Mouse (Mus musculus): Measurements from ENCODE around the gene Prkar1b. TPM values are rescaled to one million over a fixed set of nuclear protein-coding genes. Genes with fewer than 3 reads are reported as not detected.
A peak's percentile ranks its signal among the peaks of the same experiment; 100 is the strongest.

Gene Prkar1b
- total and polyA plus RNA-seq, 2 experiments from 2014 or later = 397 to 415 TPM

DNA sequence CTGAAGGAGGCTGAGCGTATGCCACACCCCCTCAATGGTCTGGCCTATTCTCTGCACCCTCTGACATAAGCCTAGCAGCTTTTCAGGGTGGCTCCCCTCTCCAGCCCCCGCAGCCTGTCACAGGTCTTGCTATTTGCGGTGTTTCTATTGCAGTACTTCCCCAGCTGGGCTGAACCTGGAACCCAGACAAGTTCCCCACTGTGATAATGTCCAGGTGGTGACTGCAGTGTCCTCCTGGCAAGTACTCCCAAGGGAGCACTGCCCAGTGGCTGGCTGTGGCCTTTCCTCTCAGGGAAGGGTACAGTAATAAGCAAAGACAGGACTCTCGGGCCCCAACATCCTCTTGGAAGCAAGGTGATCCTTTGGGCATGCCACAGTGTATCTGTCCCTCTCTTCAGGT lies 66.0 kb downstream of the Prkar1b start:
- no peak overlapping the region for H3K4me3 ChIP-seq (ENCODE audit: low read depth, low read length)
- DNase-seq (ENCODE audit: low spot score) (no peak), ATAC-seq (ENCODE audit: low FRiP score) (no peak)
- TF ChIP-seq CTCF (IDR thresholded peaks at IDR 0.05) = no peak
- H3K4me2 ChIP-seq (ENCODE audit: low read depth, low read length, poor library complexity, severe bottlenecking) = no peak overlapping the region
- 80% methylated on average over 4 of the region's 4 CpGs for WGBS
- H3K27me3 ChIP-seq (ENCODE audit: insufficient read depth, low read length) = no peaks in the 10 kb centered on the region
- no peaks in the 10 kb centered on the region for H3K9me3 ChIP-seq (ENCODE audit: low read length)
- H3K36me3 ChIP-seq (ENCODE audit: insufficient read depth, low read length) = peaks cover 26% of the 10 kb centered on the region
- no peak overlapping the region for H3K9ac ChIP-seq (replicated peaks; ENCODE audit: low read length, poor library complexity, severe bottlenecking)
- H3K27ac ChIP-seq (ENCODE audit: low read depth, low read length) = no peak overlapping the region
- no peaks in the 10 kb centered on the region for H3K4me1 ChIP-seq (ENCODE audit: insufficient read depth, low read length)

DNA sequence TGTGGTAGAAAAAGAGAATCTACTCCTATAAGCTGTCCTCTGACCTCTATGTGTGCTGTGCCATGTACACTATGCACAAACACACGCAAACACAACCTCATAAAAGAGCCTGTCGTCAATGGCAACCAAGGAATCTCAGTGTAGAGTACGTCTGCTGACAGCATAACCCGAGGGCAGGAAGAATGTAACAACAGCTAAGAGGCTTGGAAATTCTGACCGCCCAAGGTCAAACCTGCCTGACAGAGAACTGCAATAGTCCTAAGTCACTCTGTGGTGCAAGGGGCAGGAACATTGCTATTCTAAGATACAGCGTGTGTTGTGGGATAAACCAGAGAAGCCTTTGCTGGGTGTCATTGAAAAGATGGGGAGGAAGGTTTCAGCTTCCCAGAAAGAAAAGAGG lies 68.4 kb downstream of the Prkar1b start:
- H3K27ac ChIP-seq (ENCODE audit: low read depth, low read length) = no peak overlapping the region
- ATAC-seq (ENCODE audit: low FRiP score) (no peak), DNase-seq (ENCODE audit: low spot score) (no peak)
- H3K27me3 ChIP-seq (ENCODE audit: insufficient read depth, low read length) = no peaks in the 10 kb centered on the region
- WGBS = 46% methylated on average over 6 of the region's 6 CpGs
- H3K36me3 ChIP-seq (ENCODE audit: insufficient read depth, low read length) = peaks cover 22% of the 10 kb centered on the region
- no peak overlapping the region for H3K4me2 ChIP-seq (ENCODE audit: low read depth, low read length, poor library complexity, severe bottlenecking)
- H3K4me3 ChIP-seq (ENCODE audit: low read depth, low read length) = no peak overlapping the region
- H3K4me1 ChIP-seq (ENCODE audit: insufficient read depth, low read length) = no peaks in the 10 kb centered on the region
- no peaks in the 10 kb centered on the region for H3K9me3 ChIP-seq (ENCODE audit: low read length)
- TF ChIP-seq CTCF (IDR thresholded peaks at IDR 0.05) = no peak
- no peak overlapping the region for H3K9ac ChIP-seq (replicated peaks; ENCODE audit: low read length, poor library complexity, severe bottlenecking)

DNA sequence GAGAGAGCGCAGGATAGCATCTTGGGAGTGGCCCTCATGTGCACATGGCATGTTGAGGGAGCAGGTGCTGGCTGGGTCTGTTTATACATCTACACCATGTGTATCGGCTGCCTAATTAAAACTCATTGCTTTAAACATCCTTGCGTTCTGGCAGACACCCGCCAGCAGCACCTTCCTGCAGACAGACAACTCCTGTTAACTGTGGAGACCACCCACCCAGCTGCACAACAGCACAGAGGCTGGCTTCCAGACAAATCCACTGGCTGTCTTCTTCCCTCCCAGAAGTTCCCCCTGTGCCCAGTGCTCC lies 71.7 kb downstream of the Prkar1b start:
- peak; percentile 44 for DNase-seq (ENCODE audit: low spot score)

DNA sequence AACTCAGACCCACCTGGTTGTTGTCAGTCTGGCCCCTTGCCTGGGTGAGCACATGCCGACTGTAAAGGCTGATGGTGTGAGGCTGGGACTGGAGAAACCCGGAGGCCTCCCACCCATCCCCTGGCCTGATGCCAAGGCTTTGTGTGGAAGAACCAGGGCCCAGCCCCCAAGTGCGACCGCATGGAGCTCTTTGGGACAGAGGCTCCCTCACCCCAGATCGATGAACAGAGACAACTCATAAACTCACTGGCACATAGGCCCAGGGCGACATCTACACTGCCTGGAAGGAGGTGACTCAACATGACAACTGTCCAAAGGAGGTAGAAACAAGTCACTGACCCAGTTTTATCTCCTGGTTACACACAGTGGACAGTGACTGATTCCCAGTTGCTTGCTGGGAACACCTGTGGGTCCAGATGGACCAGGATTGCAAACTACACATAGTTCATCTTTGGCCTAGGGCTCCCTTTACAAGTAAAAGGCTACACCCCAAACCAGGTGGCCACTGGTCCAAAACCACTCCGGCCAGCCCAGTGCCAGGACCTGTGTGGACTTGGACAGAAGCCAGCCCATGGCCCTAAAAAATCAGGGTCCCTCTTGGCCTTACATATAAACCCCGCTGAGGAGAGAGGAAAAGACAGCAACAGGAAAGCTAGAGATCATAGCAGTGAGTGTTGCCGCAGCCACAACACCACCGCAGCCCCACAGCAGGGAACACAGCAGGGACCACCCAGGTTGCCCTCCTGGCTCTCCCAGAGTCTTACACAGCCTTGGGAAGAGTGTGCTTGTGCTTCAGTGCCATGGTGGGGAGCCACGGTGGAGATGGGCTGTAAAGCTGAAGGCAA lies 72.3 kb downstream of the Prkar1b start:
- H3K4me1 ChIP-seq (ENCODE audit: insufficient read depth, low read length) = no peaks in the 10 kb centered on the region
- 51% methylated on average over 11 of the region's 11 CpGs for WGBS
- no peak for TF ChIP-seq CTCF (IDR thresholded peaks at IDR 0.05)
- ATAC-seq (ENCODE audit: low FRiP score) (no peak), DNase-seq (ENCODE audit: low spot score) (no peak)
- H3K9me3 ChIP-seq (ENCODE audit: low read length) = no peaks in the 10 kb centered on the region
- H3K27ac ChIP-seq (ENCODE audit: low read depth, low read length) = no peak overlapping the region; the same call in 1 of the 2 replicates
- no peak overlapping the region for H3K4me3 ChIP-seq (ENCODE audit: low read depth, low read length)
- H3K36me3 ChIP-seq (ENCODE audit: insufficient read depth, low read length) = no peaks in the 10 kb centered on the region
- no peak overlapping the region for H3K9ac ChIP-seq (replicated peaks; ENCODE audit: low read length, poor library complexity, severe bottlenecking)
- no peaks in the 10 kb centered on the region for H3K27me3 ChIP-seq (ENCODE audit: insufficient read depth, low read length)
- no peak overlapping the region for H3K4me2 ChIP-seq (ENCODE audit: low read depth, low read length, poor library complexity, severe bottlenecking)

More for the DNA sequence above, 71.7 kb downstream of the Prkar1b start:
- no peak for TF ChIP-seq CTCF (IDR thresholded peaks at IDR 0.05)
- Histone ChIP-seq H3K4me2 (ENCODE audit: low read depth, low read length, poor library complexity, severe bottlenecking) (no peak overlapping the region), H3K9me3 (ENCODE audit: low read length) (no peaks in the 10 kb centered on the region), H3K4me3 (ENCODE audit: low read depth, low read length) (no peak overlapping the region), H3K36me3 (ENCODE audit: insufficient read depth, low read length) (no peaks in the 10 kb centered on the region), H3K9ac (replicated peaks; ENCODE audit: low read length, poor library complexity, severe bottlenecking) (no peak overlapping the region), H3K27ac (ENCODE audit: low read depth, low read length) (no peak overlapping the region), H3K27me3 (ENCODE audit: insufficient read depth, low read length) (no peaks in the 10 kb centered on the region), H3K4me1 (ENCODE audit: insufficient read depth, low read length) (no peaks in the 10 kb centered on the region)
- no peak for ATAC-seq (ENCODE audit: low FRiP score)
- 47% methylated on average over 4 of the region's 4 CpGs for WGBS

DNA sequence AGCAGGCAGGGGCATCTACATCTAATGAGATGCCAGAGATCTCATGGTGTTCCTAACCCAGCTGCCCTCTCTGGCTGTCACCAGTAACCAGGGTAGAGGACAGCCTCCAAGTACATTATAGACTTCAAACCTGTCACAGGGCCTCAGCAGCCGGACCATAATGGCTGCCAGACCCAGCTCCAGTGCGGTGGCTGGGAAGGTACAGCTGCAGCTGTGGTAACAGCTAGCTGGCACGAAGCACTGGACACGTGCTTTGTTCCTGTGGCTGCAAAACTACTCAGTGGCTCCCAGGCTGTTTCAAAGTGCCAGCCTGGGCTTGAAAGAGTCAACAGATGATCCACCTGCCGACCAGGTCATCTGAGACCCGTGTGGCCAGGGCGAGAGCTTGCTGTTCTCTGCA lies 73.4 kb downstream of the Prkar1b start:
- ATAC-seq (ENCODE audit: low FRiP score) (no peak), DNase-seq (ENCODE audit: low spot score) (peak; percentile 40)
- no peaks in the 10 kb centered on the region for H3K9me3 ChIP-seq (ENCODE audit: low read length)
- H3K27me3 ChIP-seq (ENCODE audit: insufficient read depth, low read length) = no peaks in the 10 kb centered on the region
- 83% methylated on average over 7 of the region's 7 CpGs for WGBS
- H3K4me3 ChIP-seq (ENCODE audit: low read depth, low read length) = no peak overlapping the region
- H3K4me1 ChIP-seq (ENCODE audit: insufficient read depth, low read length) = no peaks in the 10 kb centered on the region
- no peak overlapping the region for H3K4me2 ChIP-seq (ENCODE audit: low read depth, low read length, poor library complexity, severe bottlenecking)
- H3K9ac ChIP-seq (replicated peaks; ENCODE audit: low read length, poor library complexity, severe bottlenecking) = no peak overlapping the region
- TF ChIP-seq CTCF (IDR thresholded peaks at IDR 0.05) = no peak
- H3K36me3 ChIP-seq (ENCODE audit: insufficient read depth, low read length) = no peaks in the 10 kb centered on the region
- H3K27ac ChIP-seq (ENCODE audit: low read depth, low read length) = no peak overlapping the region

DNA sequence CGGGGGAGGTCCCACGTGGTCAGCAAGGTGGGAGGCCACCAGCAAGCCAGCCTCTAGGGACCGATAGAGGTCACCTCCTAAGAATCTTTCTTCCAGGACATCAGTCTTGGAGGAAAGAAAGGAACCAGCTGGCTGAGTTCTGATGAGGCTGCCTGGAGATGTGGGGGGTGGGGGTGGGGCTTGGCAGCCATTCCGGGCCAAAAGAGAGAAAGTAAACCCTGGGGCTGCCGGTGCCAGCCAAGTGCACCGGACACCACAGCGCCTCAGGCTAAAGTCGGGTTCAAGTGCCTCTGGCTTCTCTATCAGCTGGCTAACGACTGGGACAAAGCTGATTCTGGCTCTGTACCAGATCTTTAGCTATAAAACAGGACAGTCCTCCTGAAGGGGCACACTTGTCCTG lies 74.0 kb downstream of the Prkar1b start:
- Histone ChIP-seq H3K36me3 (ENCODE audit: insufficient read depth, low read length) (no peaks in the 10 kb centered on the region), H3K4me3 (ENCODE audit: low read depth, low read length) (no peak overlapping the region), H3K4me2 (ENCODE audit: low read depth, low read length, poor library complexity, severe bottlenecking) (no peak overlapping the region), H3K9me3 (ENCODE audit: low read length) (no peaks in the 10 kb centered on the region), H3K4me1 (ENCODE audit: insufficient read depth, low read length) (no peaks in the 10 kb centered on the region), H3K27me3 (ENCODE audit: insufficient read depth, low read length) (no peaks in the 10 kb centered on the region), H3K9ac (replicated peaks; ENCODE audit: low read length, poor library complexity, severe bottlenecking) (no peak overlapping the region), H3K27ac (ENCODE audit: low read depth, low read length) (no peak overlapping the region)
- ATAC-seq (ENCODE audit: low FRiP score) (no peak), DNase-seq (ENCODE audit: low spot score) (peak; percentile 44)
- TF ChIP-seq CTCF (IDR thresholded peaks at IDR 0.05) = no peak
- WGBS = 31% methylated on average over 8 of the region's 9 CpGs

All from midbrain, postnatal 0 days (tissue).